Mouse (Mus musculus) neural tube, embryonic 14.5 days (tissue): ENCODE measurements around the gene Apobec4. TPM values are rescaled to one million over a fixed set of nuclear protein-coding genes. Genes with fewer than 3 reads are reported as not detected.

Source experiments
- ATAC-seq: fragments of 200-750 bp; cut with Nextera tagmentation; 2 replicates; pipeline ENCODE4 v1.8.0; 2017; ENCODE audit warnings: low read depth, mild to moderate bottlenecking, moderate TSS enrichment, moderate library complexity
- H3K27ac ChIP-seq: fragments of 300-500 bp; sonication (generic); 2 replicates; pipeline ENCODE4 v1.5.1; 2014; ENCODE audit warnings: low read depth, mild to moderate bottlenecking, control low read depth, low read length, moderate library complexity, mixed read lengths
- H3K27me3 ChIP-seq: fragments of 300-500 bp; sonication (generic); 2 replicates; pipeline ENCODE4 v1.6.1; 2014; ENCODE audit warnings: low read length; ENCODE audit not compliant: control insufficient read depth, insufficient read depth
- H3K36me3 ChIP-seq: fragments of 300-500 bp; sonication (generic); 2 replicates; pipeline ENCODE4 v1.6.1; 2014; ENCODE audit warnings: low read length, mixed read lengths; ENCODE audit not compliant: control insufficient read depth, insufficient read depth
- H3K4me1 ChIP-seq: fragments of 300-500 bp; sonication (generic); 2 replicates; pipeline ENCODE4 v1.6.1; 2014; ENCODE audit warnings: low read length; ENCODE audit not compliant: control insufficient read depth, insufficient read depth
- H3K4me2 ChIP-seq: fragments of 300-500 bp; sonication (generic); 2 replicates; pipeline ENCODE4 v1.6.1; 2014; ENCODE audit warnings: mild to moderate bottlenecking, low read depth, low read length, control low read depth
- H3K4me3 ChIP-seq: fragments of 300-500 bp; sonication (generic); 2 replicates; pipeline ENCODE4 v1.5.1; 2014; ENCODE audit warnings: low read depth, low read length, control low read depth, mixed read lengths
- H3K9ac ChIP-seq: fragments of 300-500 bp; sonication (generic); replicated peaks from 2 replicates; pipeline ENCODE4 v1.6.1; 2014; ENCODE audit warnings: low read depth, mild to moderate bottlenecking, control low read depth, low read length, mixed read lengths
- H3K9me3 ChIP-seq: fragments of 300-500 bp; sonication (generic); 2 replicates; pipeline ENCODE4 v1.6.1; 2016; ENCODE audit warnings: low read length; ENCODE audit not compliant: control insufficient read depth
- WGBS: fragments of 180-500 bp; shearing (Covaris S2); extraction: QIAGEN DNeasy Blood & Tissue Kit; methylation state at CpG from one replicate; pipeline ENCODE4 v1.1.7; 2014; 5-methylcytosine and 5-hydroxymethylcytosine counted together
- polyA plus RNA-seq: library from polyadenylated mRNA; unstranded; fragments of >200 nt; fragmentation: Nextera tagmentation; extraction: Ambion mirVana; gene quantifications from 2 replicates; pipeline ENCODE4 v1.2.1, GENCODE M21; 2014

Apobec4 gene
- 0.17 and 0.21 TPM in 2 replicates for polyA plus RNA-seq

- Histone ChIP-seq H3K27ac (no peak within 1 kb of the TSS), H3K36me3 (no peaks in the 10 kb centered on the region), H3K27me3 (no peaks in the 10 kb centered on the region), H3K9me3 (no peaks in the 10 kb centered on the region), H3K4me1 (0 out of 2 replicates have a peak, but pooled peaks cover 4% of the 10 kb centered on the region), H3K4me3 (no peak within 1 kb of the TSS), H3K9ac (no peak within 1 kb of the TSS), H3K4me2 (no peak within 1 kb of the TSS)
- no peak for ATAC-seq
- WGBS = 66% methylated on average over 13 of the region's 13 CpGs
Observed at GRCm38 (mm10) chr1:152750312-152750965, at the start of gene Apobec4. Apobec4 (plus strand) TSS chr1:152750551.

- H3K4me1 ChIP-seq = peaks cover 6% of the 10 kb centered on the region; the same call in 1 of the 2 replicates
- H3K4me2 ChIP-seq = no peak overlapping the region
- H3K27me3 ChIP-seq = no peaks in the 10 kb centered on the region
- H3K9me3 ChIP-seq = no peaks in the 10 kb centered on the region
- no peak overlapping the region for H3K9ac ChIP-seq
- H3K36me3 ChIP-seq = no peaks in the 10 kb centered on the region
- ATAC-seq = no peak
- WGBS = 82% methylated on average over 5 of the region's 5 CpGs
- no peak overlapping the region for H3K27ac ChIP-seq
- no peak overlapping the region for H3K4me3 ChIP-seq
Observed at GRCm38 (mm10) chr1:152701066-152701465, 49.3 kb upstream of the Apobec4 start.

- H3K27ac ChIP-seq = no peak overlapping the region
- H3K36me3 ChIP-seq = no peaks in the 10 kb centered on the region
- H3K4me1 ChIP-seq = peaks cover 6% of the 10 kb centered on the region; the same call in 1 of the 2 replicates
- WGBS = 18% methylated on average over 6 of the region's 6 CpGs
- peak; percentile 60; the same call in 1 of the 2 replicates for ATAC-seq
- no peak overlapping the region for H3K9ac ChIP-seq
- H3K9me3 ChIP-seq = no peaks in the 10 kb centered on the region
- no peak overlapping the region for H3K4me2 ChIP-seq
- no peaks in the 10 kb centered on the region for H3K27me3 ChIP-seq
- H3K4me3 ChIP-seq = no peak overlapping the region
Observed at GRCm38 (mm10) chr1:152702920-152703319, 47.4 kb upstream of the Apobec4 start.

- Histone ChIP-seq H3K4me2 (no peak overlapping the region), H3K27ac (no peak overlapping the region), H3K9ac (no peak overlapping the region), H3K27me3 (no peaks in the 10 kb centered on the region), H3K4me1 (peaks cover 6% of the 10 kb centered on the region; the same call in 1 of the 2 replicates), H3K9me3 (no peaks in the 10 kb centered on the region), H3K36me3 (no peaks in the 10 kb centered on the region), H3K4me3 (no peak overlapping the region)
- ATAC-seq = no peak
- 57% methylated on average over 6 of the region's 6 CpGs for WGBS
Observed at GRCm38 (mm10) chr1:152703941-152704340, 46.4 kb upstream of the Apobec4 start.

- no peak for ATAC-seq
- 92% methylated on average over 2 of the region's 2 CpGs for WGBS
- no peaks in the 10 kb centered on the region for H3K9me3 ChIP-seq
- H3K4me1 ChIP-seq = peaks cover 6% of the 10 kb centered on the region; the same call in 1 of the 2 replicates
- no peaks in the 10 kb centered on the region for H3K36me3 ChIP-seq
- no peaks in the 10 kb centered on the region for H3K27me3 ChIP-seq
- no peak overlapping the region for H3K27ac ChIP-seq
- H3K9ac ChIP-seq = no peak overlapping the region
- no peak overlapping the region for H3K4me2 ChIP-seq
- H3K4me3 ChIP-seq = no peak overlapping the region
Observed at GRCm38 (mm10) chr1:152707560-152707959, 42.8 kb upstream of the Apobec4 start.

- Histone ChIP-seq H3K36me3 (no peaks in the 10 kb centered on the region), H3K4me3 (no peak overlapping the region), H3K9me3 (no peaks in the 10 kb centered on the region), H3K27ac (no peak overlapping the region), H3K27me3 (no peaks in the 10 kb centered on the region), H3K9ac (no peak overlapping the region), H3K4me2 (no peak overlapping the region), H3K4me1 (no peaks in the 10 kb centered on the region)
- WGBS = 93% methylated on average over 4 of the region's 4 CpGs
- no peak for ATAC-seq
Observed at GRCm38 (mm10) chr1:152711037-152711436, 39.3 kb upstream of the Apobec4 start.

GRCm38 (mm10) chr1:152713924-152714323, 36.4 kb upstream of the Apobec4 start:
- WGBS = 82% methylated on average over 4 of the region's 4 CpGs
- H3K9me3 ChIP-seq = no peaks in the 10 kb centered on the region
- H3K4me1 ChIP-seq = no peaks in the 10 kb centered on the region
- no peaks in the 10 kb centered on the region for H3K36me3 ChIP-seq
- H3K4me2 ChIP-seq = no peak overlapping the region
- ATAC-seq = no peak
- H3K9ac ChIP-seq = no peak overlapping the region
- no peak overlapping the region for H3K27ac ChIP-seq
- no peak overlapping the region for H3K4me3 ChIP-seq
- H3K27me3 ChIP-seq = no peaks in the 10 kb centered on the region

- WGBS = 67% methylated on average over 3 of the region's 3 CpGs
- Histone ChIP-seq H3K27me3 (no peaks in the 10 kb centered on the region), H3K9me3 (no peaks in the 10 kb centered on the region), H3K4me2 (no peak overlapping the region), H3K4me3 (no peak overlapping the region), H3K27ac (no peak overlapping the region), H3K4me1 (no peaks in the 10 kb centered on the region), H3K9ac (no peak overlapping the region), H3K36me3 (no peaks in the 10 kb centered on the region)
- ATAC-seq = no peak
Observed at GRCm38 (mm10) chr1:152714405-152714804, 35.9 kb upstream of the Apobec4 start.

- WGBS = 79% methylated on average over 1 of the region's 1 CpGs
- H3K9ac ChIP-seq = no peak overlapping the region
- H3K4me1 ChIP-seq = no peaks in the 10 kb centered on the region
- ATAC-seq = no peak
- H3K4me3 ChIP-seq = no peak overlapping the region
- no peaks in the 10 kb centered on the region for H3K27me3 ChIP-seq
- no peaks in the 10 kb centered on the region for H3K9me3 ChIP-seq
- no peak overlapping the region for H3K4me2 ChIP-seq
- no peak overlapping the region for H3K27ac ChIP-seq
- H3K36me3 ChIP-seq = no peaks in the 10 kb centered on the region
Observed at GRCm38 (mm10) chr1:152717329-152717728, 33.0 kb upstream of the Apobec4 start.
